Mouse (Mus musculus) stomach, embryonic 16.5 days (tissue): ENCODE measurements around the gene St3gal3. TPM values are rescaled to one million over a fixed set of nuclear protein-coding genes. Genes with fewer than 3 reads are reported as not detected.

Experiments used
- ATAC-seq: fragments of 200-750 bp; cut with Nextera tagmentation; 2 replicates; pipeline ENCODE4 v1.8.0; 2017; ENCODE audit warnings: moderate number of reproducible peaks, moderate TSS enrichment; ENCODE audit not compliant: insufficient read depth, low FRiP score
- H3K27ac ChIP-seq: fragments of 300-500 bp; sonication (generic); 2 replicates; pipeline ENCODE4 v1.5.1; 2014; ENCODE audit warnings: low read length
- H3K27me3 ChIP-seq: fragments of 300-500 bp; sonication (generic); 2 replicates; pipeline ENCODE4 v1.6.1; 2014; ENCODE audit warnings: low read length, control low read depth, mixed read lengths; ENCODE audit not compliant: control insufficient read depth, insufficient read depth
- H3K36me3 ChIP-seq: fragments of 300-500 bp; sonication (generic); 2 replicates; pipeline ENCODE4 v1.6.1; 2014; ENCODE audit warnings: low read length; ENCODE audit not compliant: control insufficient read depth, insufficient read depth
- H3K4me1 ChIP-seq: fragments of 300-500 bp; sonication (generic); 2 replicates; pipeline ENCODE4 v1.6.1; 2014; ENCODE audit warnings: low read length, control low read depth, mixed read lengths; ENCODE audit not compliant: control insufficient read depth, insufficient read depth
- H3K4me2 ChIP-seq: fragments of 300-500 bp; sonication (generic); 2 replicates; pipeline ENCODE4 v1.6.1; 2014; ENCODE audit warnings: low read depth, low read length, mixed read lengths
- H3K4me3 ChIP-seq: fragments of 300-500 bp; sonication (generic); replicated peaks from 2 replicates; pipeline ENCODE4 v1.5.1; 2014; ENCODE audit warnings: mild to moderate bottlenecking, low read length
- H3K9ac ChIP-seq: fragments of 300-500 bp; sonication (generic); 2 replicates; pipeline ENCODE4 v1.6.1; 2014; ENCODE audit warnings: low read length
- H3K9me3 ChIP-seq: fragments of 300-500 bp; sonication (generic); replicated peaks from 2 replicates; pipeline ENCODE4 v1.6.1; 2016; ENCODE audit warnings: low read length, control low read depth; ENCODE audit not compliant: control insufficient read depth
- WGBS: fragments of 180-500 bp; shearing (Covaris S2); extraction: QIAGEN DNeasy Blood & Tissue Kit; methylation state at CpG from one replicate; pipeline ENCODE4 v1.1.7; 2014; 5-methylcytosine and 5-hydroxymethylcytosine counted together
- polyA plus RNA-seq: library from polyadenylated mRNA; unstranded; fragments of >200 nt; fragmentation: Nextera tagmentation; extraction: Ambion mirVana; gene quantifications from 2 replicates; pipeline ENCODE4 v1.2.1, GENCODE M21; 2015

Gene St3gal3
- polyA plus RNA-seq, 1 experiment from 2014 or later, result 5.2 TPM

DNA sequence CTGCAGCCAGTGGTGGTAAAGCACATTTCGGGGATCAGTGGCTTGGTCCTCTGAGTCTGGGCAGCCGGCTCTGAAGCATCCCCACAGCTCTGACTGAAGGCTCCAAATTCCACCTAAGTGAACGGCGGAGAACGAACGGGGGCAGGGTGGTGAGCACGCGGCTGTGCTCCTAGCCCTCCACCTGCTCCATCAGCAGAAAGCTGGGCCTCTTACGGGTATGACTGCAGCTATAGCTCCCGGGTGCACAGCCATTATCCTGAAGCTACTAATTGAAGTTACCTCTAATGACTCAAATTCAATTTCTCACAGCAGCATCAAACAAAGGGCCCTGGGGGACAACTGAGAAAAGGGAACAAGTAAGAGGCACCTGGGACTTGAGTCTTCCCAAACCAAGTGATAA lies 12.4 kb upstream of the St3gal3 start:
- ATAC-seq, result no peak
- H3K9me3 ChIP-seq, result no peaks in the 10 kb centered on the region
- no peak overlapping the region for H3K4me2 ChIP-seq
- H3K4me1 ChIP-seq, result no peaks in the 10 kb centered on the region
- H3K27ac ChIP-seq, result no peak overlapping the region
- no peaks in the 10 kb centered on the region for H3K27me3 ChIP-seq
- no peak overlapping the region for H3K4me3 ChIP-seq
- WGBS, result 88% methylated on average over 10 of the region's 10 CpGs
- H3K9ac ChIP-seq, result no peak overlapping the region
- H3K36me3 ChIP-seq, result peaks cover 28% of the 10 kb centered on the region

- peaks cover 33% of the 10 kb centered on the region for H3K36me3 ChIP-seq
- no peaks in the 10 kb centered on the region for H3K27me3 ChIP-seq
- no peak for ATAC-seq
- no peaks in the 10 kb centered on the region for H3K9me3 ChIP-seq
- no peaks in the 10 kb centered on the region for H3K4me1 ChIP-seq
- H3K4me2 ChIP-seq, result no peak overlapping the region
- H3K9ac ChIP-seq, result no peak overlapping the region
- WGBS, result 85% methylated on average over 9 of the region's 9 CpGs
- H3K27ac ChIP-seq, result no peak overlapping the region
- H3K4me3 ChIP-seq, result no peak overlapping the region
Measured at GRCm38 (mm10) chr4:118144324-118144723, 9.6 kb upstream of the St3gal3 start.

GRCm38 (mm10) chr4:118143679-118144078 lies 9.0 kb upstream of the St3gal3 start:
- Histone ChIP-seq H3K27ac (no peak overlapping the region), H3K9me3 (no peaks in the 10 kb centered on the region), H3K4me3 (no peak overlapping the region), H3K27me3 (no peaks in the 10 kb centered on the region), H3K4me1 (0 out of 2 replicates have a peak, but pooled peaks cover 4% of the 10 kb centered on the region), H3K9ac (no peak overlapping the region), H3K4me2 (no peak overlapping the region), H3K36me3 (peaks cover 33% of the 10 kb centered on the region)
- 83% methylated on average over 7 of the region's 7 CpGs for WGBS
- ATAC-seq, result no peak

- no peaks in the 10 kb centered on the region for H3K27me3 ChIP-seq
- H3K27ac ChIP-seq, result no peak overlapping the region
- H3K9me3 ChIP-seq, result no peaks in the 10 kb centered on the region
- H3K9ac ChIP-seq, result no peak overlapping the region
- H3K36me3 ChIP-seq, result peaks cover 21% of the 10 kb centered on the region
- WGBS, result 87% methylated on average over 5 of the region's 5 CpGs
- 0 out of 2 replicates have a peak, but pooled peaks cover 4% of the 10 kb centered on the region for H3K4me1 ChIP-seq
- no peak for ATAC-seq
- H3K4me2 ChIP-seq, result no peak overlapping the region
- no peak overlapping the region for H3K4me3 ChIP-seq
Measured at GRCm38 (mm10) chr4:118141511-118141910, 6.8 kb upstream of the St3gal3 start.

DNA sequence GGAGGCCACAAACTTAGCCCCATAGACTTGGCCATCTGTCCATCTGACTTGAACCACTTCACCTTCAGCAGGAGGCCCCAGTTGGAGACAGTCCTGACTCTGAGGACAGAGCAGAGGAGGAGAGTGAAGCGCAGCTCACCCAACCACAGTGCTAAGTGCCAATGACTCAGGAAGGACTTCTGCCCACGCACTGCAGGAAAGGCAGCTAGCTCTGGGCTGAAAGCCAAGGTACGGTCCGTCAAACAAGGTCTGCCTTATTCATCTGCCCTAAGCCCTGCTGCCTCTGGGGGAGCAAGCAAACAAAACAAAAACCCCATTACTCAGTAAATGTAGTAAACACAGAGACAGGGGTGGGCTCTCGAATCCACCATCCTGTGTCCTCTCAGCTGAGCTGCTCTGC lies 4.2 kb upstream of the St3gal3 start:
- Histone ChIP-seq H3K9me3 (no peaks in the 10 kb centered on the region), H3K9ac (no peak overlapping the region), H3K4me1 (peaks cover 8% of the 10 kb centered on the region), H3K36me3 (peaks cover 16% of the 10 kb centered on the region; the same call in 1 of the 2 replicates), H3K4me2 (no peak overlapping the region), H3K27ac (no peak overlapping the region), H3K4me3 (no peak overlapping the region), H3K27me3 (no peaks in the 10 kb centered on the region)
- no peak for ATAC-seq
- 55% methylated on average over 5 of the region's 5 CpGs for WGBS

DNA sequence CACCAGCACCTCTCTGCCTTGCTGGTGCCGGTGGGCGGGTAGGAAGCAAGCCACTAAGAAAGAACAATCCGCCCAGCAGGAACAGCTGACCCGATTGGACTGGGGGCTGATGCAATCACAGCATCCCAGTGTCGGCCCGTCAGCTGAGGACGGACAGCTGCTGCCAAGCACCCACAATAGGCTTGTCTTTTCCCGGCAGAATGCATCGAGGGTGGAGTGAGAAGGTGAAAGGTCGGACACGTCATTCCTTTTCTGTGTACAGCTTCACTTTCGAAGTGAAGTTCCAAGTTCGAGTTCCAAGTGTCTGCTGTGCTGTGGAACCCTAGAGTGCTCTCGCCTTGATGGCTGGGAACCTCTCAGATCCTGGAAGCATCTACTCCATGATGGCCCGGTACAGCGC lies 3.1 kb upstream of the St3gal3 start:
- no peak overlapping the region for H3K9ac ChIP-seq
- H3K36me3 ChIP-seq, result peaks cover 13% of the 10 kb centered on the region; the same call in 1 of the 2 replicates
- H3K27ac ChIP-seq, result no peak overlapping the region
- H3K4me2 ChIP-seq, result no peak overlapping the region
- no peaks in the 10 kb centered on the region for H3K27me3 ChIP-seq
- H3K4me1 ChIP-seq, result peaks cover 12% of the 10 kb centered on the region
- no peak for ATAC-seq
- H3K9me3 ChIP-seq, result no peaks in the 10 kb centered on the region
- H3K4me3 ChIP-seq, result no peak overlapping the region
- 84% methylated on average over 16 of the region's 16 CpGs for WGBS

DNA sequence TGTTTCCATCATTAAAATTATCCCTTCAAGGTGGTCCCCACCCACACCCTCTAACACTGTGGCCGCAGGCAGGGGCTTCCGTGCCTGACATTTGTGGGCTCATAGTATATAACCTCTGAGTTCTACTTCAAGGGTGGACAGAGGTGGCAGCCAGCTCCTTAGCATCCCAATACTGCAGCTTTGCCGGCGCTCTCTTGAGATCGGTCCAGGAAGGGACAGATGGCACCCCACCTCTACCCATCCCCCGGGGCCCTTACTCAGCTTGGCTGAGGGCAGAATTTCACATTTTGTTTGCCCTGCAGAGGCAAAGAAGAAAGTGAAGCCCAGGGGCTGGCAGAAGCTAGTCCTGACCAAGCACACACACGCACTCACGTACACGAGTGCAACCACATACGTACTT lies 2.6 kb upstream of the St3gal3 start:
- H3K36me3 ChIP-seq, result peaks cover 13% of the 10 kb centered on the region; the same call in 1 of the 2 replicates
- H3K9me3 ChIP-seq, result no peaks in the 10 kb centered on the region
- no peak overlapping the region for H3K4me2 ChIP-seq
- H3K4me3 ChIP-seq, result no peak overlapping the region
- 94% methylated on average over 10 of the region's 10 CpGs for WGBS
- peaks cover 12% of the 10 kb centered on the region for H3K4me1 ChIP-seq
- no peak overlapping the region for H3K9ac ChIP-seq
- H3K27me3 ChIP-seq, result no peaks in the 10 kb centered on the region
- ATAC-seq, result no peak
- H3K27ac ChIP-seq, result no peak overlapping the region

GRCm38 (mm10) chr4:118135414-118135813 lies 700 bp upstream of the St3gal3 start:
- Histone ChIP-seq H3K27ac (peak overlapping the region; percentile 70), H3K27me3 (no peaks in the 10 kb centered on the region), H3K4me2 (peak overlapping the region; percentile 87), H3K9me3 (no peaks in the 10 kb centered on the region), H3K4me1 (peaks cover 16% of the 10 kb centered on the region), H3K4me3 (peak overlapping the region; percentile 78), H3K9ac (peak overlapping the region; percentile 75), H3K36me3 (peaks cover 8% of the 10 kb centered on the region; the same call in 1 of the 2 replicates)
- WGBS, result 95% methylated on average over 1 of the region's 1 CpGs
- no peak for ATAC-seq

DNA sequence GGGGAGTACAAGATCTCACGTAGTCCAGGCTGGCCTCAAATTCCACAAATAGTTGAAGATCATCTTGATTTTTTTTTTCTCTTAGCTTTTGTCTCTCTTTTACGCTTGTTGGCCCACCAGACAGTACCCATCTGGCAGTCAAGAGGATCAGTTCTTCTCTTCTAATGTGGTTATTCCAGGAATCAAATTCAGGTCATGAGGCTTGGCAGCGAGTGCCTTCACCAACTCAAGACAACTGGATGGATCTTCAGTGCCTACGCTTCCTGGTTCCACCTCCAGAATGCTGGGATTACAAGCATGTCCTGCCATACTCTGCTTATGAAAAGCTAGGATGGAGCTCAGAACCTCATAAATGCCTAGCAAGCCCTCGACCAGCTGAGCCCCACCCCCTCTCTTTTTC lies 3.4 kb downstream of the St3gal3 start:
- 89% methylated on average over 5 of the region's 5 CpGs for WGBS
- Histone ChIP-seq H3K4me3 (no peak overlapping the region), H3K9me3 (no peaks in the 10 kb centered on the region), H3K27ac (no peak overlapping the region), H3K9ac (no peak overlapping the region), H3K4me2 (no peak overlapping the region), H3K36me3 (0 out of 2 replicates have a peak, but pooled peaks cover 1% of the 10 kb centered on the region), H3K27me3 (no peaks in the 10 kb centered on the region), H3K4me1 (peaks cover 13% of the 10 kb centered on the region)
- no peak for ATAC-seq
